Mouse (Mus musculus): ENCODE results near the gene Tenm4.

Tenm4 gene

GRCm38 (mm10) chr7:96773585-96774225 is 602.7 kb downstream of the Tenm4 start:
- DNase-seq (ENCODE audit: low spot score): no peak

GRCm38 (mm10) chr7:96775080-96775486 is 604.0 kb downstream of the Tenm4 start:
- no peak for DNase-seq (ENCODE audit: low spot score)

- no peak for DNase-seq (ENCODE audit: low spot score)
Observed at GRCm38 (mm10) chr7:96777938-96778600, 607.0 kb downstream of the Tenm4 start.

GRCm38 (mm10) chr7:96778601-96778969 is 607.5 kb downstream of the Tenm4 start:
- no peak for DNase-seq (ENCODE audit: low spot score)

- DNase-seq (ENCODE audit: low spot score): no peak
Observed at GRCm38 (mm10) chr7:96780556-96780955, 609.5 kb downstream of the Tenm4 start.

GRCm38 (mm10) chr7:96781068-96781467 is 610.0 kb downstream of the Tenm4 start:
- DNase-seq (ENCODE audit: low spot score): no peak

- no peak for DNase-seq (ENCODE audit: low spot score)
Observed at GRCm38 (mm10) chr7:96782686-96783085, 611.6 kb downstream of the Tenm4 start.

- DNase-seq (ENCODE audit: low spot score): no peak
Observed at GRCm38 (mm10) chr7:96785808-96786207, 614.8 kb downstream of the Tenm4 start.

- DNase-seq (ENCODE audit: low spot score): peak; percentile 28
Observed at GRCm38 (mm10) chr7:96786262-96787044, 615.4 kb downstream of the Tenm4 start.

GRCm38 (mm10) chr7:96788135-96788534 is 617.1 kb downstream of the Tenm4 start:
- no peak for DNase-seq (ENCODE audit: low spot score)

GRCm38 (mm10) chr7:96790326-96790725 is 619.3 kb downstream of the Tenm4 start:
- no peak for DNase-seq (ENCODE audit: low spot score)

- DNase-seq (ENCODE audit: low spot score): no peak
Observed at GRCm38 (mm10) chr7:96792456-96793229, 621.6 kb downstream of the Tenm4 start.

GRCm38 (mm10) chr7:96796033-96796741 is 625.1 kb downstream of the Tenm4 start:
- peak; percentile 87 for DNase-seq (ENCODE audit: low spot score)

GRCm38 (mm10) chr7:96796788-96797485 is 625.9 kb downstream of the Tenm4 start:
- peak; percentile 72 for DNase-seq (ENCODE audit: low spot score)

GRCm38 (mm10) chr7:96797716-96798332 is 626.8 kb downstream of the Tenm4 start:
- DNase-seq (ENCODE audit: low spot score): no peak

- DNase-seq (ENCODE audit: low spot score): no peak
Observed at GRCm38 (mm10) chr7:96799816-96800215, 628.8 kb downstream of the Tenm4 start.

GRCm38 (mm10) chr7:96801368-96801767 is 630.3 kb downstream of the Tenm4 start:
- no peak for DNase-seq (ENCODE audit: low spot score)

- no peak for DNase-seq (ENCODE audit: low spot score)
Observed at GRCm38 (mm10) chr7:96802216-96802615, 631.2 kb downstream of the Tenm4 start.

- no peak for DNase-seq (ENCODE audit: low spot score)
Observed at GRCm38 (mm10) chr7:96806561-96806960, 635.5 kb downstream of the Tenm4 start.

GRCm38 (mm10) chr7:96807281-96808058 is 636.4 kb downstream of the Tenm4 start:
- DNase-seq (ENCODE audit: low spot score): no peak
